Mouse (Mus musculus): ENCODE measurements around the gene B3gnt7.

- no peak for TF ChIP-seq POLR2A (IDR thresholded peaks at IDR 0.05; ENCODE audit: insufficient read depth, low read length)
- no peak for TF ChIP-seq CTCF (IDR thresholded peaks at IDR 0.05; ENCODE audit: low read depth, low read length)
- TF ChIP-seq EP300 (IDR thresholded peaks at IDR 0.05; ENCODE audit: insufficient read depth, low read depth, low read length), result no peak
Observed at GRCm38 (mm10) chr1:86354186-86354585, 51.6 kb downstream of the B3gnt7 start.

All from ES-Bruce4 (cell line).